Mouse (Mus musculus): ENCODE results near the gene Tnpo1. TPM values are rescaled to one million over a fixed set of nuclear protein-coding genes. Genes with fewer than 3 reads are reported as not detected.

Tnpo1 gene
- polyA plus RNA-seq, 1 experiment from 2014 or later, result 20.7 TPM

- no peak for TF ChIP-seq EP300 (optimal IDR thresholded peaks at IDR 0.05)
- TF ChIP-seq CTCF (IDR thresholded peaks at IDR 0.05; ENCODE audit: low read depth), result no peak
These were observed 1.2 kb downstream of the Tnpo1 start for GRCm38 (mm10) chr13:98924897-98925485.

DNA sequence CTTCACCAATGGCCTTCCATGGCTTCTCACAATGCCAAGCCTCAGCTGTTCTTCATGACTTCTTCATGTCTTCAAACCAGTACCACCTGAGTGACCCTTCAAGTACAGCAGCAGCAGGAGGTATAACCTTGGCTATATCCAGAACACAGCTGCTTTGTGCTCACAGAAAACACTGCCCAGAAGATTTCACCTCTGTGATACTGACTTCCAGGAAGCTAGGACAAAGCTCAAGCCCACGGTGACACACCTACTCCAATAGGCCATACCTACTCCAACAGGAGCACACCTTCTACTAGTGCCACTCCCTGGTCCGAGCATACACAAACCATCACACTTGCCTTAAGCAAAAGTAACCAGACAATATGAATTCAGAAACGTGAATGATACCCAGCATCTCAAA is 3.4 kb downstream of the Tnpo1 start:
- Histone ChIP-seq H3K4me1 (replicated peaks; ENCODE audit: control insufficient read depth, insufficient read depth) (no peaks in the 10 kb centered on the region; the same call in 1 of the 2 replicates), H3K9ac (ENCODE audit: low read length) (no peak overlapping the region), H3K9me3 (ENCODE audit: control insufficient read depth, low read length) (no peaks in the 10 kb centered on the region), H3K27ac (replicated peaks) (peak overlapping the region; percentile 63), H3K4me3 (ENCODE audit: low read depth, low read length) (no peak overlapping the region), H3K36me3 (ENCODE audit: control insufficient read depth, insufficient read depth, low read length) (no peaks in the 10 kb centered on the region), H3K4me2 (replicated peaks; ENCODE audit: low read depth) (no peak overlapping the region), H3K27me3 (ENCODE audit: control insufficient read depth, insufficient read depth, low read length) (no peaks in the 10 kb centered on the region)
- no peak for TF ChIP-seq EP300 (optimal IDR thresholded peaks at IDR 0.05)
- no peak for TF ChIP-seq CTCF (IDR thresholded peaks at IDR 0.05; ENCODE audit: low read depth)
- DNase-seq (ENCODE audit: low spot score) (no peak), ATAC-seq (ENCODE audit: low FRiP score, low TSS enrichment) (peak; percentile 41; the same call in 1 of the 2 replicates)
- WGBS, result 71% methylated on average over 3 of the region's 3 CpGs

More at GRCm38 (mm10) chr13:98924897-98925485, 1.2 kb downstream of the Tnpo1 start:
- Histone ChIP-seq H3K27ac (replicated peaks) (peak overlapping the region; percentile 100), H3K4me3 (ENCODE audit: low read depth, low read length) (peak overlapping the region; percentile 100), H3K4me1 (replicated peaks; ENCODE audit: control insufficient read depth, insufficient read depth) (no peaks in the 10 kb centered on the region), H3K27me3 (ENCODE audit: control insufficient read depth, insufficient read depth, low read length) (no peaks in the 10 kb centered on the region), H3K36me3 (ENCODE audit: control insufficient read depth, insufficient read depth, low read length) (no peaks in the 10 kb centered on the region), H3K4me2 (replicated peaks; ENCODE audit: low read depth) (peak overlapping the region; percentile 78), H3K9me3 (ENCODE audit: control insufficient read depth, low read length) (no peaks in the 10 kb centered on the region), H3K9ac (ENCODE audit: low read length) (peak overlapping the region; percentile 100)
- ATAC-seq (ENCODE audit: low FRiP score, low TSS enrichment) (no peak), DNase-seq (ENCODE audit: low spot score) (no peak)
- WGBS, result 6% methylated on average over 11 of the region's 11 CpGs

- H3K36me3 ChIP-seq (ENCODE audit: control insufficient read depth, insufficient read depth, low read length), result no peaks in the 10 kb centered on the region
- TF ChIP-seq EP300 (optimal IDR thresholded peaks at IDR 0.05) (no peak), CTCF (IDR thresholded peaks at IDR 0.05; ENCODE audit: low read depth) (no peak)
- no peak overlapping the region for H3K4me3 ChIP-seq (ENCODE audit: low read depth, low read length)
- no peak overlapping the region for H3K4me2 ChIP-seq (replicated peaks; ENCODE audit: low read depth)
- H3K27ac ChIP-seq (replicated peaks), result no peak overlapping the region
- H3K4me1 ChIP-seq (replicated peaks; ENCODE audit: control insufficient read depth, insufficient read depth), result no peaks in the 10 kb centered on the region; the same call in 1 of the 2 replicates
- WGBS, result 91% methylated on average over 7 of the region's 7 CpGs
- no peak overlapping the region for H3K9ac ChIP-seq (ENCODE audit: low read length)
- H3K9me3 ChIP-seq (ENCODE audit: control insufficient read depth, low read length), result no peaks in the 10 kb centered on the region
- no peaks in the 10 kb centered on the region for H3K27me3 ChIP-seq (ENCODE audit: control insufficient read depth, insufficient read depth, low read length)
- ATAC-seq (ENCODE audit: low FRiP score, low TSS enrichment) (no peak), DNase-seq (ENCODE audit: low spot score) (no peak)
These were observed 4.9 kb downstream of the Tnpo1 start for GRCm38 (mm10) chr13:98921276-98921675.

GRCm38 (mm10) chr13:98920300-98920699 is 5.9 kb downstream of the Tnpo1 start:
- H3K4me1 ChIP-seq (replicated peaks; ENCODE audit: control insufficient read depth, insufficient read depth), result peaks cover 2% of the 10 kb centered on the region
- no peak overlapping the region for H3K4me3 ChIP-seq (ENCODE audit: low read depth, low read length)
- no peaks in the 10 kb centered on the region for H3K27me3 ChIP-seq (ENCODE audit: control insufficient read depth, insufficient read depth, low read length)
- TF ChIP-seq CTCF (IDR thresholded peaks at IDR 0.05; ENCODE audit: low read depth), result no peak
- no peak for TF ChIP-seq EP300 (optimal IDR thresholded peaks at IDR 0.05)
- no peaks in the 10 kb centered on the region for H3K36me3 ChIP-seq (ENCODE audit: control insufficient read depth, insufficient read depth, low read length)
- H3K9ac ChIP-seq (ENCODE audit: low read length), result no peak overlapping the region
- DNase-seq (ENCODE audit: low spot score) (no peak), ATAC-seq (ENCODE audit: low FRiP score, low TSS enrichment) (no peak)
- no peaks in the 10 kb centered on the region for H3K9me3 ChIP-seq (ENCODE audit: control insufficient read depth, low read length)
- H3K27ac ChIP-seq (replicated peaks), result no peak overlapping the region
- no peak overlapping the region for H3K4me2 ChIP-seq (replicated peaks; ENCODE audit: low read depth)
- 62% methylated on average over 3 of the region's 3 CpGs for WGBS

GRCm38 (mm10) chr13:98919695-98920094 is 6.5 kb downstream of the Tnpo1 start:
- 82% methylated on average over 8 of the region's 8 CpGs for WGBS
- H3K9ac ChIP-seq (ENCODE audit: low read length), result no peak overlapping the region
- no peaks in the 10 kb centered on the region for H3K36me3 ChIP-seq (ENCODE audit: control insufficient read depth, insufficient read depth, low read length)
- H3K4me1 ChIP-seq (replicated peaks; ENCODE audit: control insufficient read depth, insufficient read depth), result peaks cover 8% of the 10 kb centered on the region
- H3K9me3 ChIP-seq (ENCODE audit: control insufficient read depth, low read length), result no peaks in the 10 kb centered on the region
- ATAC-seq (ENCODE audit: low FRiP score, low TSS enrichment) (no peak), DNase-seq (ENCODE audit: low spot score) (no peak)
- H3K27ac ChIP-seq (replicated peaks), result no peak overlapping the region
- H3K4me2 ChIP-seq (replicated peaks; ENCODE audit: low read depth), result no peak overlapping the region
- H3K4me3 ChIP-seq (ENCODE audit: low read depth, low read length), result no peak overlapping the region
- H3K27me3 ChIP-seq (ENCODE audit: control insufficient read depth, insufficient read depth, low read length), result no peaks in the 10 kb centered on the region
- TF ChIP-seq EP300 (optimal IDR thresholded peaks at IDR 0.05) (no peak), CTCF (IDR thresholded peaks at IDR 0.05; ENCODE audit: low read depth) (no peak)

GRCm38 (mm10) chr13:98917851-98918250 is 8.3 kb downstream of the Tnpo1 start:
- Histone ChIP-seq H3K4me3 (ENCODE audit: low read depth, low read length) (no peak overlapping the region), H3K27me3 (ENCODE audit: control insufficient read depth, insufficient read depth, low read length) (no peaks in the 10 kb centered on the region), H3K9me3 (ENCODE audit: control insufficient read depth, low read length) (no peaks in the 10 kb centered on the region), H3K4me2 (replicated peaks; ENCODE audit: low read depth) (no peak overlapping the region), H3K36me3 (ENCODE audit: control insufficient read depth, insufficient read depth, low read length) (no peaks in the 10 kb centered on the region), H3K9ac (ENCODE audit: low read length) (no peak overlapping the region), H3K4me1 (replicated peaks; ENCODE audit: control insufficient read depth, insufficient read depth) (peaks cover 14% of the 10 kb centered on the region), H3K27ac (replicated peaks) (no peak overlapping the region; the same call in 1 of the 2 replicates)
- no peak for TF ChIP-seq EP300 (optimal IDR thresholded peaks at IDR 0.05)
- TF ChIP-seq CTCF (IDR thresholded peaks at IDR 0.05; ENCODE audit: low read depth), result no peak
- DNase-seq (ENCODE audit: low spot score) (no peak), ATAC-seq (ENCODE audit: low FRiP score, low TSS enrichment) (peak; percentile 47; the same call in 1 of the 2 replicates)
- WGBS, result 65% methylated on average over 2 of the region's 2 CpGs

Data from stomach, postnatal 0 days (tissue).